Mouse (Mus musculus) heart, postnatal 4 days (tissue): Measurements from ENCODE around the gene Faim. TPM values are rescaled to one million over a fixed set of nuclear protein-coding genes. Genes with fewer than 3 reads are reported as not detected.

Experiments
- DNase-seq: peaks from one replicate; pipeline ENCODE4 v3.0.0; 2021
- total RNA-seq, 2 experiments: library from RNA; stranded (reverse); gene quantifications; 2 replicates each; pipeline ENCODE4 v1.2.3; 2021

The Faim gene
- total RNA-seq = 10 to 100 TPM; 12.5 to 14.2 TPM

DNA sequence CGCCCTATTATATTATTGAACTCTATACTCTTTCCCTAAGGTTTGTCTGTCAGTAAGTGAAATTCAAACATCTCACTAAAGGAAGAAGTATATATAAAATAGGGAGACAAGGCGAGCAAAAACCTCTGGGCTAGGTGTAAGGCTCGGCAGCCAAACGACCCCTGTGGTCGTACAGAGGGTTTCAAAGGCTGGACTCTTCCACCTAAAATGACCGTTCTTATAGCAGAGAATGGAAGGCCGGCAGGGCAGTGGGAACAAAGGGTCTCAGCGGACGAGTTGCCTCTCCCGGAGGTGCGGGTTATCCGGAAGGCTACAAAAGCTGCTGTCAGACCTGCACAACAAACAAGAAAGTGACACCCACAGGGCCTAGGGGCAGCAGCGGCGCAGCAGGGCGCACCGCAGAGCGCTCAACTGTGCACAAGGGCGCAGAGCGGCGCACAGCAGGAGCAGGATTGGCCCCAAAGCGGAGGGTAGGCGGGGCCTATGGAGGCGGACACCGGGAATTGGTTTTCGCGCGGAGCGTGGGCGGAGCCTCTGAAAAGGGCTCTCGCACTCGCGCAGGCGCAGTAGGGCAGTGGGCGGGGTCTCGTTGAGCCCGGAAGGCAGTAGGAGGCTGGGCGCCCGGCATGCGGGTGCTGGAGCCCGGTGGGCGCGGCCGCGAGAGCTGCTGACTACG is at the start of gene Faim:
Gene Faim (plus strand): TSS at position 574 of the 676 bp plus-strand sequence.
- peak; percentile 100 for DNase-seq

DNA sequence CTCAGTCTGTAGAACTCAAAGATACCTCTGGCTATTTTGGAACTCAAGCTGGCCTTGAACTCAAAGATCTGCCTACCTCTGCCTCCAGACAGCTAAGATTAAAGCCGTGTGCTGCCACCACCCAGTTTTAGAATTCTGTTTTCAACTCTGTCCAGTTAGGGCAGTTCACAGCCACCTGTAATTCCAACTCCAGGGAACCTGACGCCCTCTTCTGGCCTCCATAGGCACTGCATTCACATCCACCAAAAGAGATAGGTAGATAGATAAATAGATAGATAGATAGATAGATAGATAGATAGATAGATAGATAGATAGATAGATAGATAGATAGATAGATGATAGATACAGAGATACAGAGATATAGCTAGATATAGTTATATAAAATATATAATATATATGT is 46.9 kb upstream of the Faim start:
- no peak for DNase-seq

DNA sequence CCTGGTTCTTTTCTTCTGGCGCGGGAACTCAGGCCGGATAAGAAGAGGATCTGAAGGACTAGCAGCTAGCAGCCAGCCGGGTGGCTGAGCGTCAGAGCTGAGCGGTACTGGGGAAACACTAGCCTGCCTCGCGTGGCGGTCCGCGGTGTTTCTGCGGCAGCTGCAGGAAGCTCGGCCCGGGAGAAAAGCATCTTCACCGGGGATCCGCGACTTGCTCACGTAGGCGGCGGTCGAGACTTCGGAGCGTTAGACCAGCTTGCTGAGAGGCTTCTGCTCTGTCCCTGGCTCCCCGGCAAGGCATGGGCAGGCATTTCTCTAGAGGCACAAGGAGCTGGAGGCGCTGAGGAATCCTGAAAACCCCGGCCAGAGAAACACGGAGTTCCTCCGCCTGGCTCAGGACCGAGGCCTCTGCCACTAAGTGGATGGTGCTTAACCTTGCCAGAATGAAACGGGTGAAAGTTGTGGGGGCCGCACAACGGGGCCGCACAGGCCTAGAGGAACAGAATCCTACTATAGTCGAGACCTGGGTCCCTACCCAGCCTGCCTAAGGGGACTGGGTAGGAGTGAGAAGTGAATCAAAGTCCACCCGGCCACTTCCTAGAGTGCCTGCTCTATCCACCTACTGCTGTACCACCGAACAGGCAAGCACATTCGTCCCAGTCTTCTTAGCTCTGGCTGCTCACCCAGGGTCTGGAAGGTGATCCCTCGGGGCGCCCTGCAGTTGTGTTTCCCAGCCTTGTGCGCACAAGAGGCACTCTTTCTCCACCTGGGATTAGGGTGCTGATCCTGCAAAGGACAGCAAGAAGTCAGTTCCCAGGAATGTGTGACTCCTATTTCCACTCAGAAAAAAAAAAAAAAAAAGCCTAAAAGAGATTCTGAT is 33.8 kb upstream of the Faim start:
- peak; percentile 28 for DNase-seq

DNA sequence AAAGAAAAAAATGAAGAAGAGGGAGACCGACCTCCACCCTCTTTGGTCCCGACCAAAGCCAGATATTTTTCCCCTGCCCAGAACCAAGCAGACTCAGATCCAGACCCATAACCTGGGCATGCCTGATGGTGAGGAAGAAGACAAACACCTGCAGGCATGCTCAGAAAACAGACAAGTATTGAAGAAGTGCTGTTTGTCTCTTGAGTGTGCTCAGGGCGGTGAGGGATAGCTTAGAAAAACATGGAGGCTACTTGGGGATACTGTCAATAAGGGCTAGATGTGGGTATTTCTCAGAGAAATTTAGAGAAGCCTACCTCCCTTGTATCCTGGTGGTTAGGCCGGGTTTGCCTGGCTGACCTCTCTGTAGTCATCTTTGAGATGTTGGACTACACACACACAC is 32.9 kb upstream of the Faim start:
- no peak for DNase-seq

DNA sequence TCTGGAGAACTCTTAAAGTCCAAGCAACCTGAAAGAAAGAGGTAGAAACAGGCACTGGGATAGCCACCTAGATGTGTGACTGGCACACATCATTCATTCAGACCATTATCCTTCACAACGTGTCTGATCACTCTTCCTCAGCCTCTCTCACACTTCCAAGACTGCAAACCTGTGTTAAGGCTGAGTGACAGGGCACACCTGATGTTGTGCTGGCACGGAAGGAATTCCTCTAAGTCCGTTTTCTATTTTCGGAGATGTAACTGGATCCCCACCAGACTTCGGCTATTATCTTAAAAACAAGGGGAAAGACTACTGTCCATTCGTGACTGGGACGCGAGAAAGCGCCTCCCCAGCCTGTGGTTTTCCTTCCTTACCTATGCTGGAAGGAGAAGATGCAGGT is 32.3 kb upstream of the Faim start:
- no peak for DNase-seq

DNA sequence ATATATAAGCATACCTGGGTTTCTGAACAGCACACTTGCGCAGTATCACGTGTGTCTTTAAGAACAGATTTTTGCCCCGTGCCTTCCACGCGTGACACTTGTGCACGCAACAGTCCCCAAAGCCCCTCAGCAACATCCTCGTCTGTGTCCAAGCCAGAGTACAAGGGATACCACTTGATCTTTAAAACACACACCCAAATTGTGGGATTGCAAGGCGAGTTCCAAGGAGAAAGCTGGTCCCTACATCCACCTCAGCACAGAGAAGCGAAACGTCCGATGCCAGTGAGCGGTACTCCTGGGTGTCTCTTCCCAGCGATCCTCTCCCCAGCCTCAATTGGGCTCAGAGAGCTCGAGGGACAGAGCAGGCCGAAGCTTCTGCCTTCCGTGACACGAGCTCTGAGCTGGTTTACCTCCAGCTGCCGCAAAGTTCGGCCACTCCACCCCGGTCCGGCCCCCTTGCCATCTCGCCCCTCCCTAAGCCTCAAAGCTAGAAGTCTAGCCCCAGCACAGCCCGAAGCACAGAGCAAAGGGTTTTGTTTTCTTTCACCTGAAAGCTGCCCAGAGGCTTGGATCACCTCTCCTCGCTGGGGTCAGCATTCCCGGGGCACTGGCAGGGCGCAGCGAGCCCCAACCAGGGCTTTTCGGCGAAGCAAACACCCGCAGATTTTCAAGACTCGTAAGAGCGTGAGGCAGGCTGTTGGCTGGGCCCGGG is 31.6 kb upstream of the Faim start:
- no peak for DNase-seq

DNA sequence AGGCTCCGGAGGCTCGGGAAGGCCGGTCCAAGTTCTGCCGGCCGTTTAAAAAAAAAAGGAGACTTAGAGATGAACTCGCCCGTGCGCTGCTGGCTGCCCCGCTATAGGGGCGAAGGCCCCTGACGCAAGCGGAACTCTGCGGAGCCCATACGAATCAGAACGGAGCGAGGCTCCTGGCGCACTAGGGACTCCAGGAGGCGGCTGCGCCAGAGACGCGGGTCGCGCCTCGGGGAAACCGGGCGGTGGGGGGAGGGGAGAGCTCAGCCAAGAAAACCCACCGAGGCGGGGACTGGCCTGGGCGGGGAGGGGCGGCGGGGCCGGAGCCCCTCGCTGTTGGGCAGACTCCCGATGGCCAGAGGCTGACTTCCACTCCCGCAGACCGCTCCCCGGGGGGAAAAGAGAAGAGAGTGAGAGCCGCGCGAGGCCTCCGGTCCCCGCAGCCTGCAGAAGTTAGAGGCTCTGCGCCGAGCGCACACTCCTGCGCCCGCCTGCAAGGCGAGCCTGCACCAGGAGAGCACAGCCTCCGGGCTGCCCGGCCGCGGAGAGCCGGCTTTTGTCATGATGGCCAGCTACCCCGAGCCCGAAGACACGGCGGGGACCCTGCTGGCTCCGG is 31.0 kb upstream of the Faim start, which contains the start of gene Foxl2:
Gene Foxl2 (plus strand): TSS at position 186 of the 613 bp plus-strand sequence.
- DNase-seq = peak; percentile 40

DNA sequence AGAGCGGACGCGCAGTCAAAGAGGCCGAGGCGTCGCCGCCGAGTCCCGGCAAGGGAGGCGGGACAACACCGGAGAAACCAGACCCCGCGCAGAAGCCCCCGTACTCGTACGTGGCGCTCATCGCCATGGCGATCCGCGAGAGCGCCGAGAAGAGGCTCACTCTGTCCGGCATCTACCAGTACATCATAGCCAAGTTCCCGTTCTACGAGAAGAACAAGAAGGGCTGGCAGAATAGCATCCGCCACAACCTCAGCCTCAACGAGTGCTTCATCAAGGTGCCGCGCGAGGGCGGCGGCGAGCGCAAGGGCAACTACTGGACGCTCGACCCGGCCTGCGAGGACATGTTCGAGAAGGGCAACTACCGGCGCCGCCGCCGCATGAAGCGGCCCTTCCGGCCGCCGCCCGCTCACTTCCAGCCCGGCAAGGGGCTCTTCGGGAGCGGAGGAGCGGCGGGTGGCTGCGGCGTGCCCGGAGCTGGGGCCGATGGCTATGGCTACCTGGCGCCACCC is 30.4 kb upstream of the Faim start:
- DNase-seq = no peak

DNA sequence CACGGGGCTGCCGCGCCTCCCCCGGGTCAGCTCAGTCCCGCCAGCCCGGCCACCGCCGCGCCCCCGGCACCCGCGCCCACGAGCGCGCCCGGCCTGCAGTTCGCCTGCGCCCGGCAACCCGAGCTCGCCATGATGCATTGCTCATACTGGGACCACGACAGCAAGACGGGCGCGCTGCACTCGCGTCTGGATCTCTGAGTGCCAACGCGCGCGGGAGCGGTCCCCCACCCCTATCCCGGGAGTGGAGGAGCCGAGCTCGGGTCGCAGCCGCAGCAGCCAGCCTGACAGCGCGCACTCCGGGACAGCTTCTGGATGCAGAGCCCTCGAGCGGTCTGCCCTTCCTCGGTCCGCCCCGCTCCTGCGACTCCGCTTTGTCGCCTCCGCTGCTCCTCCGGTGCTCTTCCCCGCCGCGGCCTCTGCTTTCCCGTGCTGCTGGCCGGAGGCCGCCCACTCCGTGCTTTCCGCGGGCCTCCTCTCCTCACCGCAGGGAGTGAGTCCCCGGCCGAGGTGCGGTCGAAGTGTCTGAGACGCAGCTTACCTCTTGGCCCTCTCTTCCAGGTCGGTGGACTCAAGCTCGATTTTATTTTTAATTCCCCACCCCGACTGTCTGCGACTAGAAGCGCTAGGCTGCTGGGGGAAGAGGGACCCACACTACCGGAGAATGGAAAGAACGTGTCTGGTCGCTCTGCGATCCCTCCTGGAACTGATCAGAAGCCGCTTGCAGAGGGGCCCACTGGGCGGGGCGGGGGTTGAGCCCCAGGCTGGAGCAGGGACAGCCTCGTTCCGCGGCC is 29.4 kb upstream of the Faim start:
- DNase-seq = peak; percentile 35

DNA sequence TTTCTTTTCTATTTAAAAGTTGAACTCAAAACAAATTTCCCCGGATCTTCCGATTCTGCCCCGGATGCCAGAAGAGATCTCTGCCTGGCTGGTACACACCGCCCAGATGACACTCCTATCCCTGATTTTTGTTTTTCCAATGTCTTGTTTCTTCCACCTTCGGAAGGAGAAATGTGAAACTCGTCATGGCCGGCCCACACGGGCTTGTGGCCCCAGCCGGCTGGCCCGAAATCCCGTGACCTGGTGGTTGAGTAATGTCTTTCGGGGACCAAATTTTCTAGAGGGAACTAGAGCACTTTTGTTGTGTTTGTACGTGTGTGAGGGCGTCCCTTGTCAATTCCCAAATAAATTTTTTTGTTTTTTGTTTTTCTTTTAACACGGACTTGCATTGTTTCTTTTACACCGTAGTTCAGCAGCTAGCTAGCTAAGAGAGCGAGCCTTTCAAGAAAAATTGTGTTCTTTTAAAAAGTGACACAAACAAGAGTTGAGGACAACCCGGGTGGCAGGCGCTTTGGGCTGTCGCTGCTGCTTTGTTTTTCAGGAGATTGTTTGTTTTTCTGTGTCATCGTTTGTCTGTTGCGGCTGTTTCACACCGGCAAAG is 28.3 kb upstream of the Faim start:
- DNase-seq = no peak

DNA sequence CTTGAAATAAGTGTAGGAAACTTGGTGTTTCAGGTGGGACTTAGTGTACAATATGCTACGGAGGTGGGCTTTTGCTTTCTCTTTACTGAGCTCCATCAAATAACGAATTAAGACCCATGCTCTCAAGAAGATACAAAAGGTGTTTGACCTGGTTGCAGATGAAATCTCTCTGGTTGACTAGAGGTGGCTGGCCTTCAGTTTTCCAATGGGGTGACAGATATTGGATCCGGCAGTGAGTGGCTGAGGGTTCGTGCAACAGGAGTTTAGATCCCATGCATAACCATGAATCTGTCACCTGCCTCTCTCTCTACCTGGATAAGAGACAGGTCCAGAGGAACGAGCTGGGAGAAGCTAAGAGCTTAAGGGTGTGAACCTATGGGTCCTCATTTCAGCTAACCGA is 27.5 kb upstream of the Faim start:
- DNase-seq = no peak

DNA sequence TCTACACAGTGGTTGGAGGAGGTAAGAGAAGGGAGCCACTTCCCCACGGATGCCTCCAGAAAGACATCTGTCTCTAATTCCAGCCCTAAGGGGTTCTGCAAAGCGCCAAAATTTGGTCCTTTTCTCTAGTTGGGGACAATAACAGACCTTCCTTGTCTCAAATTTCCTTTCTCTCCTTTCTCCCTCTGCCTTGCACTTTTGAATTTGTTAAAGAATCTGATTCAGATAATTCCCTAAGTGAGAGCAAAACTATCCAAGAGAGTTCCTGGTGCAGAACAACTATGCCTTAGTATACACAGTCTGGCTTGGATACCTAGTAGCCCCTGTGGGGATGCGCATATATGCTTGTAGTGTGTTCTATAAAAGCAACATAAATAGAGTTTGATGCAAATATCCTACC is 26.3 kb upstream of the Faim start:
- no peak for DNase-seq

DNA sequence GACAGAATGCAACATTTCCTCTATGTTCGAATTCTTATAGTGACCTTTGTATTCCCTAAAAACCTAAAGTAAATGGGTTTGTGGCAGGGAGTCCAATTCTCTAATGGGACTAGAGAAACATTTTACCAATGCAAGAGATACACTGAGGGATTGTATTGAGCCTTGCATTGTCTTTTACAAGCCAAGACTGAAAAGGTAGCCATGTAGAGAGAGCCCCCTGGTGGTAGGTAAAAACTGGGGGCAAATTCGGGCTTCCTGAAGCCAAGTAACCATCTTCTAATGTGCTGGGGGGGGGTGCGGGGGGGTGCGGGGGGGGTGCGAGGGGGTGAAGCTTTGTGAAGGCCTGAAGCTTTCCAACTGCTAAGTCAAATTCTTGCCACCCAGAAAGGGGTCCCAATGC is 25.8 kb upstream of the Faim start:
- no peak for DNase-seq

DNA sequence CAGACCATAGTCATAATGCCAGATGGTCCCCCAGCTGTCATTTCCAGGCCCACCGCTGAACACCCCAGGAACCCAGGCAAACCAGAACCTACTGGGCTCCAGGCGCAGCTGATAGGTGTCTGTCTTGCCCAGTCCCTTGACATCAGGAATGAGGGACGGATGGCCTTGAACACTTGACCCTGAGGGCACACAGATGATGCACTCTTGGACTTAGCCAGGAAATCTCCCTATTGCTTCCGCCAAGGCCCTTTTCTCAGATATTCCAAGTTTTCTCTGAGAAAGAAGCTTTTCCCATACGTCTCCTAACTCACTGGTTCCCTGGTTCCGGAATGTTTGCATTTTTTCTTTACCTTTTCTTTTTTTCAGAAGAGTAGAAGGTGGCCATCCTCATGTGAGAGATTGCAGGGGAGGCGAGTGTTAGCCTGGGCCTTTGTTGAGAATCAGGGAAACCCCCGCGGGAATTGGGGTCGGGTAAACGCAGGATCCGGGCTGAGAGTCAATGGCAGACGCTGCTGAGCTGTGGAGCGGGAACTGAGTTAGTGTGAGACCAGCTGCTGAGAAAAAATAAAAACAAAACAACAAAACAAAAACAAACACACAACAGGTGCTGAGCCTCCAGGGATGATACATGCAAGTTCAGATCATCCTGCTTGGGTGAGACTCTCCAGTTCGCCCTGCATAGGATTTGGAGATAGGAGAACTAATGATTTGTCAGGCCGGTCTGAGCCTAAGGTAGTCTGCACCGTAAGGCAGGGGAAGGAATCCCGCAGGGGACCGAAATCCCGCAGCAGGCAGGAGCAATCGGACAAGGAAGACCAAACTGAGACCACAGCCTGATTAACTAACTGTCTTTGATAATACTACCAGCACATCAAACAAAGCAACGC is 24.3 kb upstream of the Faim start:
- no peak for DNase-seq

DNA sequence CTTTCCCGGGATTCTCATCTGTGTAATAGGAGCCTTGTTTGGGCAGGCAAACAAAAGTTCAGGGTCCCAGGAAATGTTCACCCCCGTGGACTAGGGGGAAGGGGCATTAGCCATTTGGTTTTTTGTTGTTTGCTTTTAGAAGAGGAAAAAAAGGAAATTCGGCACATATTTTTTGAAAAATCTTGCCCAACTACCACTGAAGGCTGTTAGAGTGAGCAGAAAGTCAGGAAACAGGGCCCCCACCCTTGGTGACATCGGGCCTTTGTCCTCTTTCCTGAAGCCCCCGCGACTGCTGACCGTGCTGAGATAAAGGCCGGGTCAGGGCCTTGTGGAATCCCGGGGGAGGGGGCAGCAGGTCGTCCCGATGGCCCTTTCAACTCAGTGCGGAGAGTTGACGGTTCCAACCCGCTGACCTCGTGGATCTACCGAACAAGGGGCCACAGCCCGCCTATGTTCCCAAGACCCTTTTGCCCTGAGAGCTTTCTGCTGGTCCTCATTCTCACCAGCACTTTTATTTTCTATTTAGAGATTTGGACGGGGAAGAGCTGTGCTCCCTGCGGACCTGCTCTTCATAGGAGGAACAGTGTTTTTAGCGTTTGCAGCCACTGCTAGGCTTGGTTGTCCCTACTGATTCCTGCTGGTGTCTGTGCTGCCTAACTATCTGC is 23.6 kb upstream of the Faim start:
- no peak for DNase-seq

DNA sequence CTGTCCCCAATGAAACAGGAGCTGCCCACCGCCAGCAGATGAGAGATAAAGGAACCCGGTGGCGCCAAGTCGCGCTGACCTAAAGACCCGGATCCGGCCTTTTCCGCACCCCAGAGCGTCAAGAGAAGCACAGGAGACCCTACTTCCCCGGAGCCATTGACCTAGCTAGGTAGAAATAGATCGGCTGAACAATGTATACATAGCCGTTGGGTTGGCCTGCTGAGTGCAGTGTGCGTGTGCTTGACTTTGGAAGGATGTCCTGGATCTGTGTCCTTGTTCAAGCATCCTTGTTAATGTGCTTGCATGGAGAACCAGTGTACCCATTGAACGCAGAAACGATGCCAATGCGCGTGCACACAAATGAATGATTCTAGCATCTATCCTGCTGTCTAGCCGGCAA is 22.5 kb upstream of the Faim start:
- DNase-seq = no peak

DNA sequence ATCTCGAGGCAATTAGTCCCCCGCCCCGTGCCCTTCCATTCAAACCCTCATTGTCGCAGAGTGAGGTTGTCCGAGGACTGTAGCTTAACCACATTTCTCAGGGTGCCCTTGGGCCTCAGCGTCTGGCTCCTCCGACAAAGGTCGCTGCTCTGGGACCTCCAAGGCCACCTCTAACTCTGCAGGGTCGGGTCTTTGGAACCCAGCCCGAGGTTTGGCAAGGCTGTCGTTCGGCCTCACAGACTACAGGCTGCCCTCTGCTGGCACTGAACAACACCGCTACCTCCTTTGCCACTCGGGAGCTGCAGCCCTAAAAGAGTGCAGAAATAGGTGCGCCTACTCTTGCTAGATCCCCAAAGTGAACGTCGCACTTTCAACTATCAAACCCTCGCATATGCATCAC is 21.1 kb upstream of the Faim start:
- peak; percentile 64 for DNase-seq

DNA sequence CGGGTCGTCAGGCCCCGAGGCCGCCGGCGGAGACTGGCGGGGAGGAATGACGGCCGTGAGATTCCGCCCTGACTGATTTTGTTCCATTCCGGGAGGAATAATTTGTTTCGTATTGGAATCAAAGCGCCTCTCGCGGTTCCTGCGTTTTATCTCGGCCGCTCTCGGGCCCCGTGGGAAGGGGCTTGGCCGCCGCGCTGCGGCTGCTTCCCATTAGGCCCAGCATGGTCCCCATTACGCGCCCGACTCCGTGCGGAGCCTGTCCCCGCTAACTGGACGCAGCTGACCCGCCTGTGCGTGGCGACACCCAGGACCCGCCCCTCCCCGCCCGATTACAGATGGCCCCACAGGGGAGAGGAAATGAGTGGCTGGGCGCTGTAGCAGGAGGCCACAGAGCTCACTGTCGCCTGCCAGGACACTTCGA is 13.1 kb upstream of the Faim start:
- DNase-seq = no peak

DNA sequence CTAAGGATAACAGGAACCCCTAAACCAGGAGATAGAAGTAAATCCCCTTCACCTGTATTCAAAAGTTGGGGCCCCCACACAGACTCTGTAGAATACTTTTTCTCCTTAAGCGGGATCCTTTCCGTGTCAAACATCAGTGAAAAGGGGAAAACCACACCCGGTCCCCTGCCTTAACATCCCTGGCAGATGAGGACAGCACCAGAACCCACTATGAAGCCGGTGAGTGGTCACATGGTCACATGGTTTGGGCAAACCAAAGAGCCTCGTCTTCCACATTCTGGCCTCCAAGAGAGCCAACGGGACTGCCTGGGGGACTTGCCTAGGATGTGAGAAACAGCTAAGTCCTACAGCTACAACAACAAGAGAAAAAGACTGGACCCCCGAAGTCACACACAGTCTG is 12.6 kb upstream of the Faim start:
- DNase-seq = no peak

DNA sequence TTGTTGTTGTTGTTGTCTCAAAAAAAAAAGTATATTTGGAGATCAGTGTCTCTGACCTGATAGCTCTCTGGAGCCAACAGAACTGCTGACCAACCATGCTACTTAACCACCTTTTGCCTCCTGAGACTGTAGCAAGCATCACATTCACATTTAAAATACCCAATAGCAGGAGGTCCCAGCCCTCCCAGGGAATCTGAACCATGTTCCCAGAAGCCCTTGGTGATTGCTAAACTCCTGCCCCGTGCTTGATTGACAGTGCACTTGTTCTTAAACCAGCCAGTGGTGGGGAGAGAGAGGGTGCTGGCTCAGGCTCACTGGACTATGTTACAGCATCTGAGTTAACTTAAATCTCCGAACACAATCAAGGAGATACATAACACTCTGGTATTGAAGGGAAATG is 11.3 kb upstream of the Faim start:
- no peak for DNase-seq
